Mouse (Mus musculus) common myeloid progenitor, adult 5-6 weeks (primary cell): ENCODE measurements around the gene Igfbp2. TPM values are rescaled to one million over a fixed set of nuclear protein-coding genes. Genes with fewer than 3 reads are reported as not detected.

Source experiments
- ATAC-seq: replicated peaks from 2 replicates; pipeline ENCODE4 v1.8.0; 2016; ENCODE audit warnings: low read depth, mild to moderate bottlenecking, moderate TSS enrichment, inconsistent platforms; ENCODE audit not compliant: poor library complexity, severe bottlenecking
- total RNA-seq: library from RNA; stranded (forward); fragments of 200-1000, 187-1606 nt; gene quantifications from 2 replicates; pipeline ENCODE4 v1.2.3, GENCODE M21; 2017

The Igfbp2 gene
- total RNA-seq: not detected in 2 replicates

- ATAC-seq: no peak
These were observed at the start of gene Igfbp2 for GRCm38 (mm10) chr1:72823751-72824706. TSS of gene Igfbp2 (plus strand) at chr1:72824503.

DNA sequence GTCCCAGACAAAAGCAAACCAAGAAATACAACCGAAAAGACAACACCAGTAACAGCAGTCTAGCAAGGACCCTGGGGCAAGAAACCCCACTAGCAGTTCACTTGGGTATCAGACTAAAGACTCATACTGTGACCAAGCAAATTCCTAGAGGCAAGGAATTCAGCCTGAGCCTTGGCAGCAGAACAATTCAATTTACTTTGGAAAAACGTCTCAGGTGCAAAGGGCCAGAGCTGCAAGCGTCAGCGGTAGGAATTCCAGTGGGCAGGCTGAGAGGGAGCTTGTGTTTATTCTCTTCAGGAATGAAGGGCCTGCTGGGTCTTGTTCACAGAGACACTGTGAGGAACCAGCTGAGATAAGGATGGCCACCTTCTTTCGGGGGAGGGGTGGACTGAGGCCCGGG, 45.5 kb upstream of the Igfbp2 start:
- no peak for ATAC-seq

- ATAC-seq: no peak
These were observed 43.6 kb upstream of the Igfbp2 start for GRCm38 (mm10) chr1:72780720-72781119.

- no peak for ATAC-seq
These were observed 41.0 kb upstream of the Igfbp2 start for GRCm38 (mm10) chr1:72783341-72783740.

DNA sequence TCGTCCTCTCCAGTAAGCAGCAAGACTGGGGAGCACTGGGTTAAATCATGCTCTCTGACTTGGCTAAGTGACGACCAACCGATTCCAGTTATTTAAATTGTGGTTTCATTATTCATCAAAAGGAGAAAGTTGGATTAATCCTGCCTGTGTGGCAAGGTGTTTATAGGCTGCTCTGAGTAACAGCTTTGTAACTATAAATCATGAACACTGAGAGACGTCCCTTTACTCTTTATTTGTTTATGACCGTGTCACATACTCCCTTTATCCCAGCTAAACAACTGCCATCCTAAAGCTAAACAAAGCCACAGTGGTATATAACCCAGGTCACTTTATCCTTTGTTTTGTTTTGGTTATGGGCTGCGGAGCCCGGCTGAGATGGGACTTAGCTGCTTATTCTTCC, 40.3 kb upstream of the Igfbp2 start:
- ATAC-seq: no peak

- ATAC-seq: no peak
These were observed 33.6 kb upstream of the Igfbp2 start for GRCm38 (mm10) chr1:72790670-72791069.

GRCm38 (mm10) chr1:72791743-72792142, 32.6 kb upstream of the Igfbp2 start:
- no peak for ATAC-seq

DNA sequence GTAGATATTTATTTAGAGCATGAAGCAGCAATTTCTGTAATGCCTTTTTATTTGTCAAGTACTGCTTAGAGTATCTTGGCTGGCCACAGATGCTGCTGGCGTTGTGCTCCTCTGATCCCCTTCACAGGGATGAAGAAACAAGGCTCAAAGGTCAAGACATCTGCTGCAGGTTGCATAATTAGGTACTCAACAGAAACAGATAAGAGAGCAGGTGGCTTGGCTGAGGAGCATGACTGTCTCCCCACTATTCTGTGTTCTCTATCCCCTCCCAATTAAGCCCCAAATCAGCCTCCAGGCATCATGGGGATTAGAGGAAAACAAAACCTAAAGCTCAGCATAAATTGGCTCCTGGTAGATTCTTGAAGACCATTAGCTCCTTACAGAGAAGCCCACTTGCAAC, 32.0 kb upstream of the Igfbp2 start:
- no peak for ATAC-seq

- ATAC-seq: no peak
These were observed 31.1 kb upstream of the Igfbp2 start for GRCm38 (mm10) chr1:72793230-72793629.

DNA sequence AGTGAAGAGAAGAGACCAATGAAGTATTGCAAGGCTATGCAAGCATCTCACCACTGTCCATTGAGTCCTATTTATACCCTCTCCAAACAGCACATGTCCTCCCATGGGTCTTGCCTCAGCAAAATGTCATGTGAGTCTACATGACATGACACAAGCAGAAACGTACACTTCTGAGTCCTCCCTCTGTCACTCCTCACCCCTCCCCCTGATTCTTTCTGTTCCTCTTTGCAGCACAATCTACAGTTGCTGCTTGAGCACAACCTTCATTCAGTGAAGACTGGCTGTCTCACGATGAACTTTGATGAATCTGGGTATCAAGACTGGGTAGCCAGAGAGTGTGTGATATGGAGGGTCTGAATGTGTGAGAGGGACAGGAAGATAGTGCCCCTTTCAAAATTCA, 28.2 kb upstream of the Igfbp2 start:
- ATAC-seq: no peak

DNA sequence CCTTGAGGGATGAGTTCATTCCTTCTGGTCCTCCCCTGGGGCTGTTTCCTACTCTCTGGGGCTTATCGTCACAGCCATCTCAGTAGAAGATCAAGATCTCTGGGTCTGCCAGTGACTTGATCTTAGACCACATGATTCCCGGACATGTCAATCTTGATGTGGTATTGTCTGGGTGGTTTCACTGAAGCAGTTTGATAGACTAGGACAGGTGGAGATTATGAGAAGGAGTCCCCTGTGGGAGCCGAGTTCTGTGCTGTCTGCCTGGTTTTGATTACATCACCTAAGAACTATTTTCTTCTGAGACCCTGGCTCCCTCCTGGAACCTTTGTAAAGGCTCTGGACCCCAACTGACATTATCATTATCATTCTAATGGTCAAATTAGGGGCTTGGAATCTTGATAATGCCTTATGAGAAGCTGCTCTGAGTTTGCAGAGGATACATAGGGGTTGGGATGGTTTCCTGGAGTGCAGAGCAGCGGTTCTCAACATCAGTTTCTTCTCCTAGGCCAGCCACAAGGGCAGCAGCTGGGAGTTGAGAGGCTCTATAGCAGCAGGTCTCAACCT, 27.1 kb upstream of the Igfbp2 start:
- no peak for ATAC-seq

DNA sequence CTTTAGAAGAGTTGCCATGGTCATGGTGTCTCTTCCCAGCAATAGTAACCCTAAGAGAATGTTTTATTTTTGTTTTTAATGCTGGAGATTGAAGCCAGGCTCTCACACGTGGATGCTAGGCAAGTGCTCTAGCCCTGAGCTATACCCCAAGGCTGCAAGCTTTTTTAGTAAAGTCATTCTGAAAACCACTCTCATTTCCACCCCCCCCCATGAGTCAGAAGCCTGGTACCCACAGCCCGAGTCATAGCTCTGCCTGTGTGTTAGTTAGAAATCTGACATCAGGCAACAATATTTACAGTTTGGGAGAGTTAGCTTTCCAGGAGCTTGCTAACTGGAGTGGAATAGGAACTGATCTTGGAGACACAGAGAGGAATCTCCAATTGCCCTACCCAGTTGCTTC, 25.9 kb upstream of the Igfbp2 start:
- ATAC-seq: no peak

GRCm38 (mm10) chr1:72804031-72804430, 20.3 kb upstream of the Igfbp2 start:
- no peak for ATAC-seq

GRCm38 (mm10) chr1:72805037-72805436, 19.3 kb upstream of the Igfbp2 start:
- ATAC-seq: no peak

DNA sequence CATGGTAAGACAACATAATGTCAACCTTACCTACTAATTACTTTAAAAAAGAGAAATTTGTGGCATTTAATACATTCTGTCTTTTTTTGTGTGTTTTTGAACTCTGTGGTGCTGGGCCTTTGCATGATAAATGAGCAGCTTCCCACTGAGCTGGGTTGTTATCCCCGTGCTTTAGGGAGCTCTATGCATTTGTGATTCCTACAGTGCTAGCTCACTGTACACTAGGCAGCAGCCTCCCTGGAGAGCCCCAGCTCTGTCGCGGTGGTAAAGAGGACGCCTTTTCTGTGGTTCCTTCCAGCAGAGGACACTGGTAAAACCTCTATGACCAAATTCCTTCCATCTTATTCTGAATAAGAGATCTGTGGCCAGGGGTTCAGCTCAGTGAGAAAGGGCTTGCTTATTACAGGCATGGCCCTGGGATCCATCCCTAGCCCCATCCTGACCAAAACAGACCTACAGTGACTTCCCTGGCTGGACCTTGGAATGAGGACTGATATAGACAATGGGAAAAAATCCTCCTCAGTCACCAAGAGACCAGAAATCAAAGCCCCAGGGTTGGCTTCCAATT, 18.7 kb upstream of the Igfbp2 start:
- no peak for ATAC-seq

DNA sequence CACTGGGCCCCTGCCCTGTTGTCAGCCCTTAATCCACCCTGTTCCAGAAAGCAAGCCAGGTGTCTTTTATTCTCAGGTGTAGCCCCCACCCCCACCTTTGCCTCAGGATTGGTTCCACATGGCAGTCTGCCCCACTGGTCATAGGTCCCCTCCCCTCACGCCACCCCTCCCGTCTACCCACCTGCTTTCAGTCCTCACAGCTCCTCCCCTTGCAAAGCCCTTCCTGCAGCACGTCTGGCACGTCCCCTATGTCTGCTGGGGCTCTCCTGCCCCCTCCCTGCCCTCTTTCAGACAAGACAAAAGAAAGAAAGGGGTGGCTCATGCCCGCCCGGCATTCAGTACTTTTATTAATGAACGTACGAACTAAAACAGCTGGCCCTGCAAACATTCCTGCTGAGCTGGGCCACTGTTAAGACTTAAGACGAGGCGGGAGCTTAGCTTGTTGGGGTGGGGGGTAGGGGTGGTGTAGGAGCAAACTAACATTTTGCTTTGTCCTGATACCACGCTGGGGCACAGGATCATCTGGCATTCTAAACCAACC, 18.2 kb upstream of the Igfbp2 start:
- ATAC-seq: no peak

GRCm38 (mm10) chr1:72809304-72809703, 15.0 kb upstream of the Igfbp2 start:
- ATAC-seq: no peak

DNA sequence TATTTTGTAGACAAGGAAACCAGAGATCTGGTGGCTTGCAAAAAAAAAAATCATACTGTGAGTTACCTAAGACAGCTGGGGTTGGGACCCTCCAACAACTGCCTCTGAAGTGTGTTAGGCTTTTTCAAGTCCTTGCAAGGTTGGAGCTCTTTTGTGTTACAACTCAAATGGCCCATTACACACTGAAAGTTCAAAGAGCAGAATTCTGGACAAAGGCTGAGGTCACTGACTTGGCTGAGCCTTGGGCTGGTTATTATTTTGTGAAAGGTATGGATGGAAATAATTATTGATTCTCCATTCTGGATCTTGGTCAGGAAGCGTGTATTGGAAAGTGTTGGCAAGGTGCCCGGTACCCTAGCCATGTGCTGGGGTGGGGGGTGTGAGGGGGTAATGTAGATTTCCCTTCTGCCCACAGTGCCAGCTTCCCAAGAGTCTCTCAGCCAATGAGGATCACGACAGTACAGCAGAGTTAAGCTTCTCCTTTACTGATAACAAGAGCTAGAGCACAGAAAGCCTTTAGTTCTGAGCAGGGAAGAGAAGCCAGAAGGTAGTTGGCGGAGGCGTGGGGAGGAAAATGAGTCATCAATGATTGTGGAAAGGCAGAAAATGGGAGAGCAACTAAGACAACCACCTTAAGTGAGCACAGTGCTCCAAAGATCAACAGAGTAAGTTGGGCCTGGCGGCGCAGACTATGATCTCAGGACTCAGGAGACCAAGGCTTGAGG, 14.2 kb upstream of the Igfbp2 start:
- ATAC-seq: no peak

- ATAC-seq: no peak
These were observed 13.2 kb upstream of the Igfbp2 start for GRCm38 (mm10) chr1:72811061-72811460.

DNA sequence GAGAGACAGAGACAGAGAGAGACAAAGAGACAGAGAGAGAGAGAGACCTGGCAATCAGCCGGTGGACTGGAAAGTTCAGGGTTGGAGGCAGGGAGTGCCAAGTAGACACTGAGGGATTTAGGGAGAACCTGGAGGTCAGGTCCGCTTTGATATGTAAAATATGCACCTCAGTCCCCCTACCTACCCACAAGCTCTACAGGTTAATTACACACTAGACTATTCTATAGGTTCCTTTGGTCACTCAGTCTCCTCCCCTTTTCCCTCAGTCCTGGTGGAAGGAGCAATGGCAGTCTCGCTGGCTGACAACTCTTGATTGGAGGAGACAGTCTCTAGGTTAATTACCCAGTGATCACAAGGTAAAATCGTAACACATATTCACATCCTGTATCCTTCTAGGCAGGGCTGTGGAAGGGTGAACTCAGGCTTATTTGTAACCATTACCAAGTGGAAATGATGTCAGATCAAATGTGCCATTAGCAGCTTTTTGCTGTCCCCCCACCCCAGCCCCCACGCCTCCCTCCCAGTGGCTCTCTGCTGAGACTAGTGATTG, 11.1 kb upstream of the Igfbp2 start:
- ATAC-seq: no peak
